Mouse (Mus musculus) macrophage (primary cell): Measurements from ENCODE around the gene Wdr19. TPM values are rescaled to one million over a fixed set of nuclear protein-coding genes. Genes with fewer than 3 reads are reported as not detected.
"Not testable (repeated sequence)": the region's sequence is repeated elsewhere in the genome, so short reads cannot be mapped to it uniquely, and the experiment has no call there.

Experiments used
- H3K27ac ChIP-seq: fragments of 350-480 bp; formaldehyde crosslinking; 2 replicates; pipeline ENCODE4 v1.9.0; 2021
- H3K36me3 ChIP-seq: fragments of 350-480 bp; formaldehyde crosslinking; 2 replicates; pipeline ENCODE4 v1.9.0; 2021; ENCODE audit errors: inconsistent target
- H3K4me3 ChIP-seq: fragments of 350-480 bp; formaldehyde crosslinking; 2 replicates; pipeline ENCODE4 v1.9.0; 2021; ENCODE audit errors: inconsistent target
- H3K79me2 ChIP-seq: fragments of 350-480 bp; formaldehyde crosslinking; 2 replicates; pipeline ENCODE4 v1.9.0; 2021; ENCODE audit errors: inconsistent target
- WGBS: methylation state at CpG from one replicate; pipeline ENCODE4 v1.1.7; 2026; ENCODE audit warnings: inconsistent platforms; ENCODE audit not compliant: missing documents; 5-methylcytosine and 5-hydroxymethylcytosine counted together
- polyA plus RNA-seq: library from polyadenylated mRNA; stranded (reverse); fragments of 250-400 nt; gene quantifications from 3 replicates; pipeline ENCODE4 v1.2.4, GENCODE M21; 2018; ENCODE audit warnings: inconsistent platforms

Gene Wdr19
- polyA plus RNA-seq, 1 experiment from 2014 or later: 3.9 TPM

DNA sequence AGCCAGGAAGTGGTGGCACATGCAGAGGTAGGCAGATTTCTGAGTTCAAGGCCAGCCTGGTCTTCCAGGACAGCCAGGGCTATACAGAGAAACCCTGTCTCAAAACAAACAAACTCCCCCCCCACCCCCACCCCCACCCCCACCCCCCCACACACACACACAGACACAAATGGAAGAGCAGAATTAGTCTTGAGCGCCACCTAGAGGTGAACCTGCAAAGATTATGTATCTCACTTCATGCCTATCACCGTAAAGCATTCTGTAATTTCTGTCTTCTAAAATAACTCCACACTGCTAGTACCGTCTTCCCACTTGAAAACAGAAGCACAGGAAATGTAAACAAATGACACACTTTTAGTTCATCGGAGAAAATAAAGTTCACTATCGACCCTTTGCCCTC lies 43.2 kb downstream of the Wdr19 start:
- Histone ChIP-seq H3K36me3 (no peaks in the 10 kb centered on the region), H3K27ac (no peak overlapping the region), H3K4me3 (no peak overlapping the region), H3K79me2 (no peaks in the 10 kb centered on the region)
- 83% methylated on average over 5 of the region's 5 CpGs for WGBS

DNA sequence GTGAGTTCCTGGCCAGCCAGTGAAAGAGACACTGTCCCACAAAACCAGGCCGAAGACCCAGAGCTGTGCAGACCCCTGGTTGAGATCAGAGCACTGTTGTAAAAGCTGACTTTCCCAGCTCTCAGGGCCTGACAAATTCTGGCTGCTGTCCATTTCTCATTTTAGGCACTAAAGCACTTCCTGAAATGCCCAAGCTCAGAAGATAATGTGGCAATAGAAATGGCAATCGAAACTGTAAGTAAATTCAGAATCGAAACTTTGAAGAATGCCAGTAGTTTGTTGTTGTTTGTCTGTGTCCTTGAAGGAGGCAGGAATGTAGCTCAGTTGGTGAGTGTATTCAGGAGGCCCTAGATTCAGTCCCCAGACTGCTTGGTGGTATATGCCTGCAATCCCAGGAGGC lies 47.8 kb downstream of the Wdr19 start:
- no peaks in the 10 kb centered on the region for H3K79me2 ChIP-seq
- no peaks in the 10 kb centered on the region for H3K36me3 ChIP-seq
- whole genome bisulfite sequencing: 21% methylated on average over 3 of the region's 3 CpGs
- no peak overlapping the region for H3K4me3 ChIP-seq
- peak overlapping the region; percentile 54 for H3K27ac ChIP-seq

DNA sequence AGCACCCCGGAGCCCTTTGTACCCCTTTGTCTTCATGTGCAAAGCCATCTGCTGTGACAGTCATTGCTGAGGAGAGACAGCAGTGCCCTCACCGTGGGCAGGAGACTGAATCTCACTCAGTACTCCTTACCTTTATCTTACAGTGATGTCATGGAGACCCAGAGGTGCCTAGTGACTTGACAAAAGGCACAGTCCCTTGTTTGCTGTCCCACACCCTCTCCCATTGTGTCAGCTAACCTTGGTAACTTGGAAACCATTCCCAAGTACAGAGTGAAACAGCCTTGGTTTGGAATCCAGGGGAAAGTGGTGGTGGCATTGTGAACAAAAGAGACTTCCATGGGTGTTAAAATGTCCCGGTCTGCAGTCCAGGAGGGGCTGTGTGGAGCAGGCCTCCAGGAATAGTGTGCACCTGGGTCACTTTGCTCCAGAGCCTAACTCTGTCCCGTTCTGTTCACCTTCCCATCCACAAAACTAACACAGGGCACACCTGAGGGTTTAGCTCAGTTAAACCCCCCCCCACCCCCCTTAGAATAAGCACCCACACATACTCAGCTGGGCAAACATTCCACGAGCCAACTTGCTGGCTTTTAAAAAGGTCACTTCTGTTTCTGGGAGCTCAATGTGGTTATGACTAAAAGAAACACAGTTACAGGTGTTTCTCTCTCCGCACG lies 50.8 kb downstream of the Wdr19 start:
- H3K4me3 ChIP-seq: no peak overlapping the region
- no peaks in the 10 kb centered on the region for H3K79me2 ChIP-seq
- 91% methylated on average over 7 of the region's 7 CpGs for WGBS
- no peak overlapping the region for H3K27ac ChIP-seq
- H3K36me3 ChIP-seq: peaks cover under 1% of the 10 kb centered on the region; the same call in 1 of the 2 replicates

DNA sequence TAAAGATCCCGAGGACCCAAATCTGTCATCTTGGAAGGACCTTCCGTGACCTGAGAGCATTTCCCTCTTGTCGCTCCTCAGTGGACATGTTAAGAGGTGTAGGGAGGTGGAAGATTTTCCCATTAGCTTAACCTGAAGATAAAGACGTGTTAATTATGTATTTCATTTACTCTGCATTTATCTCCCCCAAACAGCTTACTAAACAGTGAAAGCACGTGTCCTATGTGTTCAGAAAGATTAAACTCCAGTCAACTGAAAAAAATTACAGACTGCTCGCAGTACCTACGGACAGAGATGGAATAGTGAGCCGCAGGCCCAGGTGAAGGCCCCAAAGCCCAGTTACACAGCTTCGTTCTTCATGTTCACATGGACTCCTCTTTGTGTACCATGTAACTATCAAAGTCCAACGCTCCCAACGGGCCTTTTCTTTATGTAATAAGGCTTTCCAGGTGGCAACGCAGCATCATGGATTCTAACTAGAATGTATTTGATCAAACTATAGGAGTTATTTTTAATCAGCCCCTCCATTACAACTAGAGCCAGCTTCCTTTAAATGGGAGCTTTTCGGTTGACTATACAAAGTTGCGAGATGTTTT lies 58.5 kb downstream of the Wdr19 start:
- 94% methylated on average over 14 of the region's 14 CpGs for WGBS
- Histone ChIP-seq H3K27ac (no peak overlapping the region), H3K79me2 (no peaks in the 10 kb centered on the region), H3K4me3 (no peak overlapping the region), H3K36me3 (peaks cover 47% of the 10 kb centered on the region)

DNA sequence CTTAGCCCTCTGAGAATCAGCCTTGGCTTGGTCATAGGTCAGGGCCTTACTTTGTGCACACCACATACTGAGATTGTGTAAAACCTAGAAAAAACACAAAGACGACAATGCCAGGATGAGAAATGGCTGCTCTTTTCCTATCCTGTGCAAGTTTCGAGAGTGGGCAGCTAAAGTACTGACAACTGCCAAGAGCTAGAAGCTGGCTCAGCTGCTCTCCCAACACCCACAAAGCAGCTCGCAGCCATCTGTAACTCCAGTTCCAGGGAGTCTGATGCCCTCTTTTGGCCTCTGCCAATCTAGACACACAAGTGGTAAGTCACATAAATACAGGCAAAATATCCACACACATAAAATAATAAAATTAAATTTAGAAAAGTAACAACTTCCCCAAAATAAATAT lies 74.5 kb downstream of the Wdr19 start:
- 85% methylated on average over 3 of the region's 3 CpGs for WGBS
- Histone ChIP-seq H3K4me3 (no peak overlapping the region), H3K36me3 (peaks cover 77% of the 10 kb centered on the region), H3K27ac (no peak overlapping the region), H3K79me2 (no peaks in the 10 kb centered on the region)

DNA sequence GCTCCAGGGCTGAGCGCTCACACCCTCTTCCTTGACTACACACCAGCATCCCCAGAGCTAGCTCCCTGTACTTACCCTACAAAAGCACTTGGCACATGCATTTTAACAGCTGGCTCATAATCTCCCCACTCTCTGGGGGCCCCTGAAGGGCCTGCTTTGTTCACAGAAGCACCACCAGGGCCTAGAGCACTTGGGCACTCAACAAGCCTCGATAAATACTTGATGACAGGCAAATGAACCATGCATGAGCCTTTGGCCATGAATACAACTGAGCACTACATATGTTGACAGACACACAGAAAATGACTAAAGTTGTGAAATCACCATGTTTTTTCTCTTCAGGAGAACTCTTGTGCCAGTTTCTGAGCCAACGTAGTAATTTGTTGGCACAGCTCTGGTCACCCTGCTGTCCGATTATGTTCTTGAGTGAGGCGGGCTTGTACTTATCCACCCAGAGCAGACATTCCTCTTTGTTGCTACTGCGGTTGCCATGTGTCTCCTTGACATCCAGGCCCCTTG lies 79.7 kb downstream of the Wdr19 start:
- Histone ChIP-seq H3K27ac (no peak overlapping the region), H3K79me2 (no peaks in the 10 kb centered on the region), H3K36me3 (peaks cover 54% of the 10 kb centered on the region), H3K4me3 (no peak overlapping the region)
- 94% methylated on average over 5 of the region's 6 CpGs for WGBS

DNA sequence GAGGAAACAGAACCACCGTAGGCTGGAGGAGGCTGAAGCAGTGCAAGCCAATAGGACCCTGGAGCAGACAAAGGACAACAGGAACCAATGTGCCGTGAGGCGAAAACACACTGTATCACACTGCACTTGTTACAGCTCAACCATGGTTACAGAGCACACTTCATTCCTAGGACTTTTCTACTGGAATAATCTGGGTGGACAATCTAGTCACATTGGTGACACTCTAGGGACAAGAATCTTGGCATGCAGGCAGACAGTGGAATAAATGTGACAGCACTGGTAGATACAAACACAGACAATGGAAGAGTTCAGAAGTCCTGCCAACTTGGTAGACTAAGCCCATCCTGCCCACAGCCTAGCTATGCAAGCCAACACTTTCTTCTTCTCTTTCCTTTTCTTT lies 81.7 kb downstream of the Wdr19 start:
- peaks cover 53% of the 10 kb centered on the region for H3K36me3 ChIP-seq
- 95% methylated on average over 3 of the region's 3 CpGs for WGBS
- H3K27ac ChIP-seq: no peak overlapping the region
- H3K4me3 ChIP-seq: no peak overlapping the region
- no peaks in the 10 kb centered on the region for H3K79me2 ChIP-seq

DNA sequence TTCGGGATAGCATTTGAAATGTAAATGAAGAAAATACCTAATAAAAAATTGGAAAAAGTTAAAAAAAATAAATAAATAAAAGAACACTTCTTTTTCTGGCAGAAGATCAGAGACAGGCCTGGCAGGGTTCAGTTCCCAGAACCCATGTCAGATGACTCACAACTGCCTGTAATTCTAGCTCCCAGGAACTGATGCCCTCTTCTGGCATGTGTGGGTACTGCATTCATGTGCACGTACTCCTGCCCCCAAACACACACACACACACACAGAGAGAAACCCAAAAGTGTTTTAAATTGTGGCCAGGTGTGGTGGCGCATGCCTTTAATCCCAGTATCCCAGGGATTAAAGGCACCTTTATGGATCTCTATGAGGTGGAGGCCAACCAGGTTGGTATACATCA lies 84.7 kb downstream of the Wdr19 start:
- Histone ChIP-seq H3K4me3 (no peak overlapping the region), H3K36me3 (peaks cover 56% of the 10 kb centered on the region), H3K27ac (no peak overlapping the region), H3K79me2 (no peaks in the 10 kb centered on the region)
- WGBS: 93% methylated on average over 3 of the region's 3 CpGs

DNA sequence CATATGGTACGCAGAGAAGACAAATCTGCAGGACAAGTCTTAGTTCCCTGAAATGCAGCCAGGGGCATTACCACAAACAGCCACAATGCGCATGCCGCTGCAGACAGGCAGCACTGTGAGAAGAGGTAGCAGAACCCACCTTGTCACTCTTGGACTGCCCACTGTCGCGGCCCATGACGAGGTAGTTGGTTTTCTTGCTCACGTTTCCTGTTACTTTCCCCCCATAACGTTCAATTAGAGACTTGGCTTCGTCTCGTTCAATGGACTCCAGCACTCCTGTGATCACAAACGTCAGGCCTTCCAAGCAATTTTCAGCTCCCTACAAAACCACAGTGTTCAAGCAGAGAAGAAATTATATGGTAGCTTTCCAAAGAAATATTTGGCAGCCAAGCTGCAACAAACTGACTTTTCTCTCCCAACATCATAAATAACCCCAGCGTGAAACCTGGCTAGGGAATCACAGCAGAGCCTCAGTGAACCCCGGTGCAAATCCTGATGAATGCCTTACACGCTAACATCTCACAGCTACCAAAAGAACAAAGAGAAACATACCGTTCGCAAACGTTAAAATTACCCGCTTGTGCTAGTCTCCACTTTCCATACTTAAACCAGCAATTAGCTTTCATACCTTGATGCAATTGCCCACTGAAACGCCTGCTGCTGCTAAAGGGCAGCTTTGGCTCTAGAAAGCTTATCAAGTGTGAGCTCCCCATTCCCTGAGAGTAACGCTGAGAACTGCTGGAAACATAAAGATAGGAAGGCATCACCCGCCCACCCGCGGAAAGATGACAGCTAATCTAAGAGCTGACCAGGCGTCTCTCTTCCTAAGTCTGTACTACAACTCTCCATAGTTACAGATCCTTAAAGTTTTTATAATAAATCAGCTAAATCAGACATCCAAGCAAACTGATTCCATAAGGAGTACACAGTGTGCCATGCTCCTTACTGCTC lies 88.5 kb downstream of the Wdr19 start:
- no peak overlapping the region for H3K4me3 ChIP-seq
- 89% methylated on average over 24 of the region's 24 CpGs for WGBS
- H3K36me3 ChIP-seq: peaks cover 60% of the 10 kb centered on the region
- H3K27ac ChIP-seq: no peak overlapping the region
- H3K79me2 ChIP-seq: no peaks in the 10 kb centered on the region

DNA sequence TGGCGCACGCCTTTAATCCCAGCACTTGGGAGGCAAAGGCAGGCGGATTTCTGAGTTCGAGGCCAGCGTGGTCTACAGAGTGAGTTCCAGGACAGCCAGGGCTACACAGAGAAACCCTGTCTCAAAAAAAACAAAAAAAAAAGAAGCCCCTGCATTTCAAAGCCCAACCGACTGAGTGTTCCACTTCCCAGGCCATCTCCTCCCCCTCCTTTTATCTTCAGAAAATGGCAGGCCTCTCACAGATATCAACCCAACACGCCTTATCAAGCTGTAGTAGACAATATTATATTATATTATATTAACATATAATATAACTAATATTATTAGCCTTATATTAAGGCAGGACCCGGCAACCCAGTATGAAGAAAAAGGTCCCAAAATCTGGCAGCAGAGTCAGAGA lies 89.5 kb downstream of the Wdr19 start:
- H3K36me3 ChIP-seq: peaks cover 60% of the 10 kb centered on the region
- not testable (repeated sequence) for H3K79me2 ChIP-seq, H3K4me3 ChIP-seq, H3K27ac ChIP-seq
- 95% methylated on average over 7 of the region's 8 CpGs for WGBS

DNA sequence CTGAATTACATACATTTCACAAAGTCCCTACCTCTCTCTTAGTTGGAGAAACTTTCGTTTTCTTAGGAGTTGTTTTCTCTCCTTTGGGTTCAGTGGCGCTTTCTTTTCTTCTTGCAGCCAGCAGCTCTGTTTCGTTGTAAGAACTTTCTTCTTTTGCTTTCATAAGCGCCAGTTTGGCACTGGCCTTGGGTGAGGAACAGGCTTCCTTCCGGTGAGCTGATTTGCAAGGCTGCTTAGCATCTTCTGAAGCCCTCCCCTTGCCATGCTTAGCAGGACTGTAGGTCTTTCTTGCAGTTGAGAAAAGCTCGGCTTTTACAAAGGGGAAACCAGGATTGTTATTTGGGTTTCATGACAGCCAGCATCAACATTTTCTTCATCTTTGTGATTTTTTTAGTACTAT lies 94.1 kb downstream of the Wdr19 start:
- WGBS: 93% methylated on average over 6 of the region's 6 CpGs
- H3K27ac ChIP-seq: no peak overlapping the region
- no peaks in the 10 kb centered on the region for H3K79me2 ChIP-seq
- H3K4me3 ChIP-seq: no peak overlapping the region
- H3K36me3 ChIP-seq: peaks cover 35% of the 10 kb centered on the region

DNA sequence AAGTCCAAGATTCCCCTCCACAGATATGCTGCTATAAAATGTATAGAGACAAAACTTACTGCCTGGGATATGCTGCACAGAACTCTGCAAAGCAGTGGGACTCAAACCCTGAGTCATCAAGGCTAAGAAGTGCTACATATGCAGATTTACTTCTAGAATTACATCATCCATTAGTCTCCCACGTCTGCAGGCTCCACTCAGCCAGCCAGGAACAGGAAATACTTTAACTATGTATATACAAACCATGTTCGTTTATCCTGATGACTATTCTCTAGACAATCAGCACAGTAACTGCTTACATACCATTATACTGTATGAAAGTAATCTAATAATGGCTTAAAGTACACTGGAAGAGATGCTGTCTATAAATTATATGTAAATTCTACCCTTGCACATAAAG lies 94.8 kb downstream of the Wdr19 start:
- WGBS: 7% methylated on average over 2 of the region's 2 CpGs
- Histone ChIP-seq H3K27ac (0 out of 2 replicates have a peak overlapping the region, but pooled peaks have one; percentile 10), H3K4me3 (no peak overlapping the region), H3K79me2 (no peaks in the 10 kb centered on the region), H3K36me3 (peaks cover 36% of the 10 kb centered on the region)

DNA sequence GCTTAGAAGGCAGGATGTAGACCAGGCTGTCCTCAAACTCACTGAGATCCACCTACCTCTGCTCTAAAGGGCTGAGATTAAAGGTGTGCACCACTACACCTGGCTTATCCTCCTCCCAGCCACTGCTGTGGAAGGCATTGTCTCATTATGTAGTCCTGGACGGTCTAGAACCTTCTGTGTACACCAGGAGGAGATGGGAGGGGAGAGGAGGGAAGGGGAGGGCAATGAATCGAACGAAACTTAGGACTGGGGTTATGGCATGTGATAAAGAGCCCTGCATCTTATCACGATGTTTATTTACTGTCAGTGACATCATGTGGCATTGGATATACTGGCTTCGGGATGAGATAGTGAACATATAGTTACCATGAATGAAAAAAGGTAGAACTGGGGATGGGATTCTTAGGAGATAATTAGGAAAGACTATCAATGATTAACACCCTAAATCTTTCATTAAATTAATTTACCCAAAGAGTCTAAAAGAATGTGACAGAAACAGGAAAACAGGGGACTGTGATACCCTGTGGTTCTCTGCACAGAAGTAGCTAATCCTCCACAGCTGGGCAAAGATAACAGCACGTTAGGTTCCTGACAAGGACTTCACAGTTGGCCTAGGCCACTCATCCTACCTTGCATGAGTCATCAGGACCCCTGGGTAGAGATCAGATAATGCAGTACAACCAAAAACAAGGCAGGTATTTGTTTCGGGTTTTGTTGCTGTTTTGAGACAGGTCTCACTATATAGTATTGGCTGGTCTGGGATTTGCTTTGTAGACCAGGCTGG lies 98.9 kb downstream of the Wdr19 start:
- no peaks in the 10 kb centered on the region for H3K79me2 ChIP-seq
- H3K4me3 ChIP-seq: no peak overlapping the region
- H3K27ac ChIP-seq: no peak overlapping the region
- H3K36me3 ChIP-seq: peaks cover 37% of the 10 kb centered on the region
- 95% methylated on average over 7 of the region's 7 CpGs for WGBS

DNA sequence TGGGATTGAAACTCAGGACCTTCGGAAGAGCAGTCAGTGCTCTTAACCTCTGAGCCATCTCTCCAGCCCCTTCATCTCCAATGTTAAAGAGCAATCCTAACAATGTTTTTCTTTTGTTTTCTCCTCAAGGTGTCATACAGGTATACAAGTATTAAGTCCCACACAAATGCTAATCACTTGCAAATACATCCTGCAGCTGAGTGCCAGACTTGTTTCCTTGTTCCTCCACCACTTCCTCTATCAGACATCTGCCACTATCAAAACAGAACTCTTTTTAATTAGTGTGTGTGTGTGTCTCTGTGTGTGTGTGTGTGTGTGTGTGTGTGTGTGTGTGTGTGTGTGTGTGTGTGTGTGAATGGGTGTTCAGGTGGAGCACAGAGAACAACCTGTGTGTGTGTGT lies 100.1 kb downstream of the Wdr19 start:
- 92% methylated on average over 1 of the region's 1 CpGs for WGBS
- H3K36me3 ChIP-seq: peaks cover 40% of the 10 kb centered on the region
- not testable (repeated sequence) for H3K79me2 ChIP-seq, H3K4me3 ChIP-seq, H3K27ac ChIP-seq
